In genomic region chr8:90134626-90135025, GRCm38 (mm10) we compare ENCODE assay signal across 18 mouse cellular contexts.
A peak's percentile ranks its signal among the peaks of the same experiment; 100 is the strongest.
DNase-seq lines count a peak whose midpoint lies in the region; ATAC-seq and TF ChIP-seq lines count a peak whose summit lies in the region.
"Had no signal": no experiment of that assay in that cellular context is flagged by ENCODE, and none has a peak within 500 bp of the region (broad histone marks: within the 10 kb centered on the region; RNA-seq: fewer than 3 reads in every experiment).

No protein-coding gene starts in this region.

- no peak overlapping the region for H3K4me2 ChIP-seq in heart, embryonic 13.5 days
- H3K4me2 ChIP-seq in heart, postnatal 0 days (ENCODE audit: low read depth, low read length), result no peak overlapping the region
- no peak overlapping the region for H3K4me2 ChIP-seq in forebrain, embryonic 13.5 days
- H3K4me2 ChIP-seq: embryonic facial prominence, embryonic 12.5 days; hindbrain, embryonic 12.5 days had no signal

- peaks cover 2% of the 10 kb centered on the region; the same call in 1 of the 2 replicates for H3K4me1 ChIP-seq in heart, adult 2 months (ENCODE audit: control insufficient read depth, insufficient read depth, low read length)
- peaks cover 36% of the 10 kb centered on the region for H3K4me1 ChIP-seq in heart, embryonic 13.5 days
- H3K4me1 ChIP-seq in heart, postnatal 0 days (ENCODE audit: control insufficient read depth, insufficient read depth), result 0 out of 2 replicates have a peak, but pooled peaks cover 8% of the 10 kb centered on the region
- H3K4me1 ChIP-seq in forebrain, embryonic 13.5 days, result no peaks in the 10 kb centered on the region
- H3K4me1 ChIP-seq: embryonic facial prominence, embryonic 12.5 days; hindbrain, embryonic 12.5 days had no signal

- no peak for TF ChIP-seq EP300 in heart, adult 2 months (IDR thresholded peaks at IDR 0.05; ENCODE audit: insufficient read depth, low read depth, low read length)
- peak; percentile 66 for TF ChIP-seq EP300 in heart, postnatal 0 days (IDR thresholded peaks at IDR 0.05; ENCODE audit: low read depth)

- H3K36me3 ChIP-seq in heart, adult 2 months (ENCODE audit: control insufficient read depth, insufficient read depth, low read length), result no peaks in the 10 kb centered on the region
- no peaks in the 10 kb centered on the region for H3K36me3 ChIP-seq in heart, embryonic 13.5 days
- no peaks in the 10 kb centered on the region for H3K36me3 ChIP-seq in heart, postnatal 0 days (replicated peaks; ENCODE audit: control insufficient read depth, insufficient read depth, low read length)
- no peaks in the 10 kb centered on the region for H3K36me3 ChIP-seq in forebrain, embryonic 13.5 days (ENCODE audit: poor library complexity, severe bottlenecking)
- H3K36me3 ChIP-seq: embryonic facial prominence, embryonic 12.5 days; hindbrain, embryonic 12.5 days had no signal

- H3K27me3 ChIP-seq in heart, adult 2 months (ENCODE audit: control insufficient read depth, insufficient read depth, low read length), result no peaks in the 10 kb centered on the region
- H3K27me3 ChIP-seq in heart, embryonic 13.5 days (replicated peaks), result no peaks in the 10 kb centered on the region
- no peaks in the 10 kb centered on the region for H3K27me3 ChIP-seq in heart, postnatal 0 days (ENCODE audit: control insufficient read depth, insufficient read depth, low read length)
- H3K27me3 ChIP-seq in forebrain, embryonic 13.5 days, result no peaks in the 10 kb centered on the region
- H3K27me3 ChIP-seq: embryonic facial prominence, embryonic 12.5 days; hindbrain, embryonic 12.5 days had no signal

- DNase-seq in heart, adult 2 months, result no peak
- DNase-seq in heart, postnatal 36 days, result no peak
- peak; percentile 66 for DNase-seq in heart, postnatal 0 days (ENCODE audit: low spot score)
- DNase-seq in left cerebral cortex, postnatal 4 days, result no peak
- DNase-seq in right cerebral cortex, postnatal 36 days (ENCODE audit: low spot score in 2 of 2), result no peak
- DNase-seq: adrenal gland, postnatal 10 days; cerebellum, adult 11 months; cerebellum, adult 9-10 months; cerebellum, postnatal 25 days; gastrocnemius, postnatal 10 days had no signal

- no peak for TF ChIP-seq CTCF in heart, adult 2 months (IDR thresholded peaks at IDR 0.05)
- no peak for TF ChIP-seq CTCF in heart, postnatal 0 days (IDR thresholded peaks at IDR 0.05; ENCODE audit: low read depth)

- intact Hi-C loops in heart, adult 2 months (cut with DNase I), result no loop called here
- intact Hi-C loops in heart, postnatal 36 days (cut with DNase I), result no loop called here
- intact Hi-C loops in left cerebral cortex, postnatal 4 days (cut with DNase I), result no loop called here

- H3K79me2 ChIP-seq in heart, adult 2 months (replicated peaks; ENCODE audit: control insufficient read depth, insufficient read depth, low read length), result no peaks in the 10 kb centered on the region

- H3K9ac ChIP-seq in heart, adult 2 months (ENCODE audit: low read depth, low read length), result no peak overlapping the region
- no peak overlapping the region for H3K9ac ChIP-seq in heart, embryonic 13.5 days
- H3K9ac ChIP-seq in heart, postnatal 0 days (replicated peaks; ENCODE audit: low read depth, low read length), result no peak overlapping the region
- no peak overlapping the region for H3K9ac ChIP-seq in forebrain, embryonic 13.5 days
- H3K9ac ChIP-seq: embryonic facial prominence, embryonic 12.5 days; hindbrain, embryonic 12.5 days had no signal

- H3K4me3 ChIP-seq in heart, adult 2 months, result no peak overlapping the region
- no peak overlapping the region for H3K4me3 ChIP-seq in heart, embryonic 13.5 days
- H3K4me3 ChIP-seq in heart, postnatal 0 days (ENCODE audit: low read depth, low read length), result no peak overlapping the region
- no peak overlapping the region for H3K4me3 ChIP-seq in forebrain, embryonic 13.5 days
- H3K4me3 ChIP-seq: embryonic facial prominence, embryonic 12.5 days; hindbrain, embryonic 12.5 days had no signal

- no peak for ATAC-seq in heart, embryonic 13.5 days (ENCODE audit: extremely low read depth, insufficient number of reproducible peaks, low FRiP score, low TSS enrichment)
- peak; percentile 88 for ATAC-seq in heart, postnatal 0 days (ENCODE audit: insufficient read depth, low read depth)
- no peak for ATAC-seq in forebrain, embryonic 13.5 days
- ATAC-seq: forebrain, embryonic 16.5 days; hindbrain, embryonic 16.5 days; inflammation-experienced regulatory T-cells, adult 6 months; intestine, postnatal 0 days had no signal

- 47% methylated on average over 5 of the region's 5 CpGs for WGBS in heart, adult 2 months
- 40% methylated on average over 5 of the region's 5 CpGs for WGBS in heart, embryonic 13.5 days
- 39% methylated on average over 5 of the region's 5 CpGs for WGBS in heart, postnatal 0 days
- 82% methylated on average over 5 of the region's 5 CpGs for WGBS in forebrain, embryonic 13.5 days

- no peaks in the 10 kb centered on the region for H3K9me3 ChIP-seq in heart, embryonic 13.5 days
- H3K9me3 ChIP-seq in heart, postnatal 0 days (replicated peaks; ENCODE audit: control insufficient read depth, low read length), result no peaks in the 10 kb centered on the region
- no peaks in the 10 kb centered on the region for H3K9me3 ChIP-seq in forebrain, embryonic 13.5 days (replicated peaks)
- H3K9me3 ChIP-seq: embryonic facial prominence, embryonic 12.5 days; hindbrain, embryonic 12.5 days had no signal

- TF ChIP-seq POLR2A in heart, adult 2 months (IDR thresholded peaks at IDR 0.05; ENCODE audit: insufficient read depth, low read depth, low read length), result no peak

- peak overlapping the region; percentile 43; the same call in 1 of the 2 replicates for H3K27ac ChIP-seq in heart, adult 2 months
- peak overlapping the region; percentile 80 for H3K27ac ChIP-seq in heart, embryonic 13.5 days (replicated peaks)
- peak overlapping the region; percentile 68 for H3K27ac ChIP-seq in heart, postnatal 0 days (ENCODE audit: low read depth)
- H3K27ac ChIP-seq in forebrain, embryonic 13.5 days, result no peak overlapping the region
- H3K27ac ChIP-seq: embryonic facial prominence, embryonic 12.5 days; hindbrain, embryonic 12.5 days had no signal
